Mouse (Mus musculus) thymus, adult 2 months (tissue): ENCODE data around the gene Tnfaip2. TPM values are rescaled to one million over a fixed set of nuclear protein-coding genes. Genes with fewer than 3 reads are reported as not detected.

ENCODE experiments used
- DNase-seq: peaks from one replicate; pipeline ENCODE4 v3.0.0; 2021
- H3K27ac ChIP-seq: fragments of 200-500 bp; 2 replicates; pipeline ENCODE4 v1.5.1; 2012; ENCODE audit warnings: low read length, control low read depth; ENCODE audit not compliant: control insufficient read depth, insufficient read depth
- H3K27me3 ChIP-seq: fragments of 200-500 bp; 2 replicates; pipeline ENCODE4 v1.6.1; 2012; ENCODE audit warnings: mild to moderate bottlenecking, low read length, moderate library complexity, mixed read lengths; ENCODE audit not compliant: control insufficient read depth, insufficient read depth
- H3K36me3 ChIP-seq: fragments of 200-500 bp; 2 replicates; pipeline ENCODE4 v1.6.1; 2012; ENCODE audit warnings: mild to moderate bottlenecking, low read length, moderate library complexity; ENCODE audit not compliant: control insufficient read depth, insufficient read depth
- H3K4me1 ChIP-seq: fragments of 200-500 bp; replicated peaks from 2 replicates; pipeline ENCODE4 v1.6.1; 2012; ENCODE audit warnings: low read length; ENCODE audit not compliant: control insufficient read depth, insufficient read depth
- H3K4me3 ChIP-seq: fragments of 200-500 bp; 2 replicates; pipeline ENCODE4 v1.5.1; 2012; ENCODE audit warnings: mild to moderate bottlenecking, low read length, control low read depth, moderate library complexity; ENCODE audit not compliant: control insufficient read depth, insufficient read depth
- CTCF ChIP-seq: fragments of 200-500 bp; IDR thresholded peaks from 2 replicates; pipeline ENCODE4 v1.5.1; 2012; ENCODE audit warnings: mild to moderate bottlenecking, control low read depth, low read length, moderate library complexity, borderline replicate concordance; ENCODE audit not compliant: control insufficient read depth, poor library complexity, insufficient read depth; ENCODE audit errors: extremely low read depth
- POLR2A ChIP-seq: fragments of 200-500 bp; IDR thresholded peaks from 2 replicates; pipeline ENCODE4 v1.6.1; 2012; ENCODE audit warnings: mild to moderate bottlenecking, low read length, control low read depth, moderate library complexity; ENCODE audit not compliant: control insufficient read depth, poor library complexity, insufficient read depth; ENCODE audit errors: extremely low read depth
- WGBS: fragments of 180-500 bp; shearing (Covaris S2); methylation state at CpG from one replicate; pipeline ENCODE4 v1.1.7; 2018; 5-methylcytosine and 5-hydroxymethylcytosine counted together
- polyA plus RNA-seq: library from polyadenylated mRNA; depleted of rRNA; stranded (reverse); fragments of >200 nt; gene quantifications from 2 replicates; pipeline ENCODE4 v1.2.3, GENCODE M21; 2012

Gene Tnfaip2
- polyA plus RNA-seq, 1 experiment: 27.9 TPM

GRCm38 (mm10) chr12:111438850-111439249, 3.4 kb upstream of the Tnfaip2 start:
- Histone ChIP-seq H3K4me3 (no peak overlapping the region), H3K4me1 (no peaks in the 10 kb centered on the region), H3K36me3 (no peaks in the 10 kb centered on the region), H3K27ac (no peak overlapping the region), H3K27me3 (no peaks in the 10 kb centered on the region; the same call in 1 of the 2 replicates)
- TF ChIP-seq CTCF (no peak), POLR2A (no peak)
- no peak for DNase-seq
- 93% methylated on average over 6 of the region's 6 CpGs for WGBS

DNA sequence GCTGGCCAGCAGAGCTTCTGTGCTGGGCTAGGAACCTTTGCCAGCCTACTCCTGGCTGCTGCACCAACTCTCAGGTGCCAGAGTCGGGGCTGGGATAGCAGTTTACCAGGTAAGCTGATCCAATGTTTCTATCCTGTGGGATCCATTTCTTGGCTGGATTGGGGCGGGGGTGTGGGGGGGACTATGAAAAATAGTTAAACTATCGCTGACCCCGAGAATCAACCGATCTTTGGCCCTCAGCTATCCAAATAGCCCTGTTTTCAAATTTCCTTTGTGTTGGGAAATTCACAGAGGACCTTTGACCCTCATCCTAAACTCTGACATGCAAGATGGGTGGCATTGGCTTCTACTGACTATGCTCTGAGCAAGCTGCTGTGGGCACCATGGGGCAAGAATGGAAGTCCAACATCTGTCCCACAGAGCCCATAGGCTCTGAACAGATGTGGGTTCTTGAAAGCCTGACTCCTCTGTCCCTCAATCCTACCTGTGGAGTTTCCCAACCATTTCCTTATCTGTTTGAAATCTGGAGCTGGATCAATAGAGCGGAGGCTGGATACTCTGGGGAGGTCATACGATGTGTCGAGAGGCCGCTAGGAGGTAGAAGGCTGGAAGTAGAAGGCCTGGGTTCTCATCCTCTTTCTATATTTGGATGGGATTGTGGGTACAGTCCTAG, 1.4 kb upstream of the Tnfaip2 start:
- Histone ChIP-seq H3K27me3 (peaks cover 3% of the 10 kb centered on the region; the same call in 1 of the 2 replicates), H3K27ac (no peak overlapping the region), H3K4me3 (no peak overlapping the region), H3K4me1 (no peaks in the 10 kb centered on the region), H3K36me3 (no peaks in the 10 kb centered on the region)
- TF ChIP-seq POLR2A (no peak), CTCF (no peak)
- WGBS: 96% methylated on average over 9 of the region's 9 CpGs
- no peak for DNase-seq

GRCm38 (mm10) chr12:111441523-111441922, 746 bp upstream of the Tnfaip2 start:
- no peak overlapping the region for H3K27ac ChIP-seq
- H3K27me3 ChIP-seq: peaks cover 3% of the 10 kb centered on the region; the same call in 1 of the 2 replicates
- H3K4me3 ChIP-seq: no peak overlapping the region
- no peak for TF ChIP-seq POLR2A
- no peak for TF ChIP-seq CTCF
- WGBS: 61% methylated on average over 3 of the region's 3 CpGs
- no peak for DNase-seq
- H3K36me3 ChIP-seq: no peaks in the 10 kb centered on the region
- H3K4me1 ChIP-seq: no peaks in the 10 kb centered on the region

GRCm38 (mm10) chr12:111443011-111443870, 972 bp downstream of the Tnfaip2 start:
- 56% methylated on average over 15 of the region's 15 CpGs for WGBS
- Histone ChIP-seq H3K4me1 (no peaks in the 10 kb centered on the region), H3K4me3 (0 out of 2 replicates have a peak overlapping the region, but pooled peaks have one; percentile 9), H3K36me3 (no peaks in the 10 kb centered on the region), H3K27ac (no peak overlapping the region), H3K27me3 (peaks cover 3% of the 10 kb centered on the region; the same call in 1 of the 2 replicates)
- TF ChIP-seq CTCF: no peak
- TF ChIP-seq POLR2A: no peak
- no peak for DNase-seq

DNA sequence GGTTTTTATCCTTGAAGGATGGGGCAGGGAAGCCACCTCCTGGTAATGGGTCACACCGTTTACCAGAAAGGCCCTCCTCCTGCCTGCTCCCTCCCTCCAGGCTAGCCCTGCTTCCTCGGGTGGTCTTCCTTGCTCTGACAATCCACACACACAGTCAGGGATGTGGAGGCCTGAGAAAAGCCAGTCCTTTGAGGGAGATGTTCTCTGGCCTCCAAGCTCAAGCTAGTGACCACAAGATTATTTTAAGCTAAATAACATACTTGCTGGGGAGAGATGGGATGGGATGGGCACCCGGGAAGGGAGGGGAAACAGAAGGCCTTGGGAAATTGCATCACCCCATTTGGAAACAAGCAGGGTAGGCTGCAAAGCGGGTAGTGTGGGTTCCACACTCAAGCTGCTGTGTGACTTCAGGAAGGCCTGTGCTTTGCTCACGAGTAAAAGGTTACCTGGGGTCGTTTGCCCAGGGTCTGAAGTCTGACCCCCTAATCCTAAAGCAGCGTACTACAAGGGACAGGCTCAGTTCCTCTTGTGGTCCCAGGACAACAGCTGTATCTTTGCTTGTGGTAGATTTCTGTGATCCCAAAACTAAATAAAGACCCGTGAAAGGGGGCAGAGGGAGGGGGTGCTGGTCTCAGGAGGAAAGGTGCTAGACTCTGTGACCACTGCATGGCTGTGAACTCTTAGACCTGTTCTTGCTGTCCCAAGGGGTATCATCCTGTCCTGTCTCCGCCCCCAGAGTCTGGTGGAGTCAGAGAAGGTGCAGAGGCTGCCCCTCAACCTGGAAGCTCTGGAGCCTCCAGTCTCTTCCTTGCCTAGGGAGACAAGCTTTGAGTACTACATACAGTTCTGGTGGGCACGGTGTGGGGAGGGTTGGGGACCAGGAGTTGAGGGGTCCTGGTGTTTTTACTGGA, 1.9 kb downstream of the Tnfaip2 start:
- Histone ChIP-seq H3K4me1 (no peaks in the 10 kb centered on the region), H3K36me3 (no peaks in the 10 kb centered on the region), H3K27me3 (peaks cover 3% of the 10 kb centered on the region; the same call in 1 of the 2 replicates), H3K4me3 (no peak overlapping the region), H3K27ac (no peak overlapping the region)
- TF ChIP-seq POLR2A (no peak), CTCF (no peak)
- WGBS: 63% methylated on average over 10 of the region's 10 CpGs
- DNase-seq: no peak

- H3K4me3 ChIP-seq: no peak overlapping the region
- no peak for DNase-seq
- H3K36me3 ChIP-seq: no peaks in the 10 kb centered on the region
- H3K27ac ChIP-seq: no peak overlapping the region
- H3K4me1 ChIP-seq: no peaks in the 10 kb centered on the region
- H3K27me3 ChIP-seq: peaks cover 3% of the 10 kb centered on the region; the same call in 1 of the 2 replicates
- TF ChIP-seq POLR2A: no peak
- no peak for TF ChIP-seq CTCF
- 34% methylated on average over 52 of the region's 52 CpGs for WGBS
These were observed 3.1 kb downstream of the Tnfaip2 start for GRCm38 (mm10) chr12:111445161-111445889.
